Mouse (Mus musculus) spleen, adult 18-20 months (tissue): ENCODE results near the gene Syt7.

ENCODE experiments used
- DNase-seq, 2 experiments: peaks; one replicate each; pipeline ENCODE4 v3.0.0; 2022; ENCODE audit warnings: mixed read lengths in 2 of 2

Gene Syt7

GRCm38 (mm10) chr19:10461584-10461983 lies 72.7 kb downstream of the Syt7 start:
- no peak for DNase-seq

- DNase-seq, result no peak
These were observed 75.5 kb downstream of the Syt7 start for GRCm38 (mm10) chr19:10464427-10464826.

GRCm38 (mm10) chr19:10469171-10469658 lies 80.3 kb downstream of the Syt7 start:
- no peak for DNase-seq

- no peak for DNase-seq
These were observed 84.1 kb downstream of the Syt7 start for GRCm38 (mm10) chr19:10472958-10473357.

- DNase-seq, result no peak
These were observed 84.9 kb downstream of the Syt7 start for GRCm38 (mm10) chr19:10473779-10474178.

- no peak for DNase-seq
These were observed 90.7 kb downstream of the Syt7 start for GRCm38 (mm10) chr19:10479541-10479940.

GRCm38 (mm10) chr19:10482703-10483102 lies 93.8 kb downstream of the Syt7 start, which contains the start of gene Ppp1r32:
Gene Ppp1r32 (minus strand): TSS chr19:10482928.
- DNase-seq, result no peak

- peak in 1 of 2 experiments; percentile 10 for DNase-seq
These were observed 97.4 kb downstream of the Syt7 start for GRCm38 (mm10) chr19:10486264-10486738.

- DNase-seq, result no peak
These were observed 106.8 kb downstream of the Syt7 start for GRCm38 (mm10) chr19:10495670-10496069.

GRCm38 (mm10) chr19:10496976-10497375 lies 108.1 kb downstream of the Syt7 start:
- no peak for DNase-seq

- no peak for DNase-seq
These were observed 108.7 kb downstream of the Syt7 start for GRCm38 (mm10) chr19:10497512-10498160.

GRCm38 (mm10) chr19:10500581-10500980 lies 111.7 kb downstream of the Syt7 start:
- DNase-seq, result no peak

- DNase-seq, result peak in 1 of 2 experiments; percentile 26
These were observed 113.7 kb downstream of the Syt7 start for GRCm38 (mm10) chr19:10502571-10502970.
